Mouse (Mus musculus): ENCODE measurements around the gene Cd3g. TPM values are rescaled to one million over a fixed set of nuclear protein-coding genes. Genes with fewer than 3 reads are reported as not detected.

The Cd3g gene
- total RNA-seq (2017): 7.8 and 9.3 TPM in 2 replicates

DNA sequence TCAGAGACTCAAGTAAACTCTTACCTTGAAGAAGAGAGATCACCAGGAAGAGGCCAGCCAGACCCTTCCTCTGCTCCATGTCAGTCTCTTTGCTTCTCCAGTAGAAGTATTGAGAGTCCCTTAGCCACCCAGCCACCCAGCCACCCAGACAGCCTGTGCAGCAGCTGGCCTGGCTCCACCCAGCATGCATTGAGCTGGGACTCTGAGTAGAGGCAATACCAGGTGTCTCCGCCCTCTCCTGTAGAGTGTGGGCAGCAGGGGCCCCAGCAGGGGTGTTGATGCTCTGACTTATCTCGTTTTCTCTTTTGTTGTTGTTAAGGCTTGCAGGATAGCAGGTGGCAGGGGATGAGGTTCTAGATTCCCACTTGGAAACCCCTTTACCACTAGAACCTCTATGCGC is at the start of gene Cd3g:
TSS of gene Cd3g (minus strand) at position 190 of the 400 bp plus-strand sequence.
- ATAC-seq (replicated peaks in 1 of 2; ENCODE audit: insufficient read depth in 1 of 2, low FRiP score in 2 of 2, low TSS enrichment in 1 of 2, low read depth in 1 of 2, poor library complexity in 2 of 2, severe bottlenecking in 2 of 2): no peak

DNA sequence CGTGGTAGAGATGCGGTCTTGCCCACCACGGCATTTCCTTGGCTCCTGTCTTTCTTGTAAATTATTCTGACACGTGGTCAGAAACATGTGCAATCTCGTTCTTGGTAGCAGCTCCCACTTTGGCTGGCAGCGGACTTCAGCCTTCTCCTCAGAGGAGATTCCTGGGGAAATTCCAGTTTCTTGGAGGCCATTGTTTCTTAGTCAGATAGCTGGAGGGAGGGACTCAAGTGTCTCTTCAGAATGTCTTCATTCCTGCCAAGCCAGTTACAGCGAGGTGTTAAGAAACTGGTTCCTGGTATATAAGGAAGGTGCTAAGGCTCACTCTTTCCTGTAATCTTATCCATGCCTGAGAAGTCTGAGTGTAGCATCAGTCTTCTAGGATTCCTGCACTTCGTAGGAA is 47.1 kb upstream of the Cd3g start:
- ATAC-seq (replicated peaks in 1 of 2; ENCODE audit: insufficient read depth in 1 of 2, low FRiP score in 2 of 2, low TSS enrichment in 1 of 2, low read depth in 1 of 2, poor library complexity in 2 of 2, severe bottlenecking in 2 of 2): no peak

DNA sequence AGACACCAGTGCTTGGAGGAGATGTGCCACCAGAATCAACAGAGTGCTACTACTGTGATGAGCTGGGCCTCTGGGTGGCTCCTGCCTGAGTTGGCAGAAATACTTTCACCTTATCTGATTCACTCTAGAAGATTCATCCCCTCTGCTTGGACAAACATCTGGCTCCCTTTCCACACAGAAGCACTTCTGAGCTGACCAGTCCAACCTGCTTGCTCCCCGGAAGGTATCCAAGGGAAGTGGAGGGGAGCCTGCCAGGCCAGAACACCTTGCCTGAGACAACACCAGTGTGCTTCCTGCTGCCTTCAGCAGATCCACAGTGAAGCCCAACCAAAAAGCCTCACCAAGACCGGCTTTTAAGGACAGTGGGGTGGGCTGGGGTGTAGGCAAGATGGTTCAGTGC is 44.0 kb upstream of the Cd3g start:
- ATAC-seq (replicated peaks in 1 of 2; ENCODE audit: insufficient read depth in 1 of 2, low FRiP score in 2 of 2, low TSS enrichment in 1 of 2, low read depth in 1 of 2, poor library complexity in 2 of 2, severe bottlenecking in 2 of 2): no peak

DNA sequence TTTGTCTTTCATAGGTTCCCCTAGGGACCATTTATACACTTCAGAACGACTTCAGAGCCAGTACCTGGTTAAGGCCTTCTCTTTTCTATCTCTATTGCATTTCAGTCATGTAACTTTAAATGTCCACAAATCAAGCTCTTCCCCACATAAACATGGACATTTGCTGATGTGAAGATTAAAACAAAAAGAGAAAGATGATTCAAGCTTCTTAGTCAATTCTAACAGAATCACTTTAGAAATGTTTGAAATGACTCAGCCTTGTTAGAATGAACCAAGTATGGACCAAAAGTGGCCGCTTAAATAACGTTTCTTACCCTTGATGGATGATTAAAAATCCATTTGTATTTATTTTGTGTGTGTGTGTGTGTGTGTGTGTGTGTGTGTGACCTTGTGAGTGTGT is 43.4 kb upstream of the Cd3g start:
- no peak for ATAC-seq (replicated peaks in 1 of 2; ENCODE audit: insufficient read depth in 1 of 2, low FRiP score in 2 of 2, low TSS enrichment in 1 of 2, low read depth in 1 of 2, poor library complexity in 2 of 2, severe bottlenecking in 2 of 2)

DNA sequence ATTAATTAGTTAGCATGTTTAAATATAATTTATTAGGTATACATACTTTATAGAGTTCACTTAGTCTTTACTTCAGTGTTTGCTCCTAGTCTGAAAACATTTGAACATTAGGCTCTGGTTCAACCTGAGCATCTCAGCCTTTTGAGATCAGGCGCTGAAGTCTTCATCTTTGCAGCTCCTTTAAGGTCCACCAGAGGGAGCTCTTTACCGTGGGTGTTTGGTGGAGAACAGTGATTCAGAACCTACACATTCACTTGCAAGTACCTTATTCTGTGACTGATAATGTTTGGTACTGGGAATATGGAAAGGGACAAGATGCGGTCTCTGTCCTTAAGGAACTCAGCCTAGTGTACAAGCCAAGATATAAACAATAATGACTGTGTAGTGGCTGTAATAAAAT is 42.6 kb upstream of the Cd3g start:
- no peak for ATAC-seq (replicated peaks in 1 of 2; ENCODE audit: insufficient read depth in 1 of 2, low FRiP score in 2 of 2, low TSS enrichment in 1 of 2, low read depth in 1 of 2, poor library complexity in 2 of 2, severe bottlenecking in 2 of 2)

DNA sequence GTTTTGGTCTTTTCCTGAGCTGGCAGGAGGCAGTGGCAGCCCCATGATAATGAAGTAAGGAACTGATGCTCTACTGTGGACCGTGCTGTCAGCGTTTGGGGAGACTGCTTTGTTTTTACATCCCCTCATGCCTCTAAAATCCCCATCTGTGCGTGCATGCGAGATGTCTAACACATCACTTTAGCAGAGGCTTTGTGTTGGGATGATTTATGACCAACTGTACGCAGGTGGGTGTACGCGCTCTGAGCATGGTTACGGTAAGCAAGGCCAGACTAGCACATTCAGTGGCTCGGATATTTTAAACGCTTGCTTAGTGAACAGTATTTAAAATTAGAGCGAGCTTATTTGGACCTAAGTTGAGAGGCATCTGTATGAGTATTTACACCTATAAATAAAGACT is 37.8 kb upstream of the Cd3g start:
- ATAC-seq (replicated peaks in 1 of 2; ENCODE audit: insufficient read depth in 1 of 2, low FRiP score in 2 of 2, low TSS enrichment in 1 of 2, low read depth in 1 of 2, poor library complexity in 2 of 2, severe bottlenecking in 2 of 2): no peak

DNA sequence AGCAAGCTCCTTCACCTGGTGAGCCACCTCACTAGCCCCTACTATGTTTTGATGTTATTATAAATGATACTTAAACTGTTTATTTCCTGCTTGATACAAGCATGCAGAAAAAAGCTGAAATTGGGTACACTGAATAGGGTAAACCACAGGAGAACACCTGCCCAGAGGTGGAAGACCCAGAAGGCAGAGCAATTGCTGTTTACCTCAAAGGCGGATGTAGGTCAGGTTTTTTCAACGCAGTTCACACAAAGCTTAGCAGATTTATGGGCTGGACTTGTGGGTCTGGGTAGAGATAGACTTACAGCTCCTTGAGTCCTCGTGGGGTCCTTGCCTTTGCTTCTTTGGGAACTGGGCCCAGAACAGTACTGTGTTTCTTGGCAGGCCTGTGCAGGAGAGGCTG is 35.6 kb upstream of the Cd3g start:
- ATAC-seq (replicated peaks in 1 of 2; ENCODE audit: insufficient read depth in 1 of 2, low FRiP score in 2 of 2, low TSS enrichment in 1 of 2, low read depth in 1 of 2, poor library complexity in 2 of 2, severe bottlenecking in 2 of 2): no peak

DNA sequence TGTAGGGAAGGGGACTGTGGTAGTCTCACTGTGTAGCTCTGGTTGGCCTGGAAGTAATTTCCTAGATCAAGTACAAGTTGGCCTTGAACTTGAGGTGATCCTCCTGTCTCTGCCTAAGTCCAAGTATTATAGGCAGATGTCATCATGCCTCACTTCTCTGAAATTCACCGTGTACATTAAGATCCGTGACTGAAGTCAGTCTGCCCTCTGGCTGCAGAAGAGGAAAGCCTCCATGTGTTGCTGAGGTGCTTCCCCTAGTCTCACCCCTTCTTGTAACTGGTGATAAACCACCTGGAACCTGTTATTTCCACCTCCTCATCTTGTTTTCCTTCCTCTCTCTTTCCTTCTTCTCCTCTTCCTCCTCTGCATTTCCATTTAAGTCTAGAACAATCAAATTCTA is 34.6 kb upstream of the Cd3g start:
- ATAC-seq (replicated peaks in 1 of 2; ENCODE audit: insufficient read depth in 1 of 2, low FRiP score in 2 of 2, low TSS enrichment in 1 of 2, low read depth in 1 of 2, poor library complexity in 2 of 2, severe bottlenecking in 2 of 2): peak in 1 of 2 experiments; percentile 27; a peak in 1 of 4 replicates

DNA sequence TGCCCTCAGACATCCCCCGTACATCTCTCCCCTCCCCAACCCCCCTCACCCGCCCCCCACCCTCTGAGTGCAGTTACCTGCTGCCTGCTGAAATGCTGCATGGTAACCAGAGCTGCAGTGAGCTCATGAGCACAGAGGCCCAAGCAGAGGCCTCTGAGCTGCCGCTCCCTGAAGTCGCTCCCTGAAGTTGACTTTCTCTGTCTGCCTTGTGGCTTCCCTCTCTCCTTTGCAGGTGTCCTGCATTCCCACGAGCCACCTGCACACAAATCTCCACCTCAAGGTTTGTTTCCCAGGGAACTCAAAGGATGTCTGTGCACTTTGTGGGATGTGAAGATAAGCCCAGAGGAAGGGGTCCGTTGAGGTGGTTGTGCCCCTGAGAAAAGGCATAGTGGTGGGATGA is 31.1 kb upstream of the Cd3g start:
- ATAC-seq (replicated peaks in 1 of 2; ENCODE audit: insufficient read depth in 1 of 2, low FRiP score in 2 of 2, low TSS enrichment in 1 of 2, low read depth in 1 of 2, poor library complexity in 2 of 2, severe bottlenecking in 2 of 2): no peak

DNA sequence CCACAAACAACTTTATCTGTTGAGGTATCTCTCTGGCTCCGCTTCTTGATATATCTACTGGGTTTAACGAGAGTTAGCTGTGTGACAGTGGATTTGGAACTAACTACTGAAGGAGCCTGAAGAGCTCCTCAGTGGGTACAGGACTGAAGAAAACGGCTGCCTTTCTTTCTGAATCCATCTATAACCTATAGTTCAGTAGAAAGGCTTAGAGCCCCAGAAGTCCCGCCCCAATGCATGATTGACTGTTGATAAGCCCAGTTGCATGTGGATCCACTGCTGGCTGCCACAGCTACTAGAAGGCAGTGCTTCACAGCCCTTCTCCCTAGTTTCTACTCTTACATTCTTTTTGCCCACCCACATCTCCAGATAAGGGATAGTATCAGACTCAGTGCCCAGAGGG is 30.2 kb upstream of the Cd3g start:
- no peak for ATAC-seq (replicated peaks in 1 of 2; ENCODE audit: insufficient read depth in 1 of 2, low FRiP score in 2 of 2, low TSS enrichment in 1 of 2, low read depth in 1 of 2, poor library complexity in 2 of 2, severe bottlenecking in 2 of 2)

DNA sequence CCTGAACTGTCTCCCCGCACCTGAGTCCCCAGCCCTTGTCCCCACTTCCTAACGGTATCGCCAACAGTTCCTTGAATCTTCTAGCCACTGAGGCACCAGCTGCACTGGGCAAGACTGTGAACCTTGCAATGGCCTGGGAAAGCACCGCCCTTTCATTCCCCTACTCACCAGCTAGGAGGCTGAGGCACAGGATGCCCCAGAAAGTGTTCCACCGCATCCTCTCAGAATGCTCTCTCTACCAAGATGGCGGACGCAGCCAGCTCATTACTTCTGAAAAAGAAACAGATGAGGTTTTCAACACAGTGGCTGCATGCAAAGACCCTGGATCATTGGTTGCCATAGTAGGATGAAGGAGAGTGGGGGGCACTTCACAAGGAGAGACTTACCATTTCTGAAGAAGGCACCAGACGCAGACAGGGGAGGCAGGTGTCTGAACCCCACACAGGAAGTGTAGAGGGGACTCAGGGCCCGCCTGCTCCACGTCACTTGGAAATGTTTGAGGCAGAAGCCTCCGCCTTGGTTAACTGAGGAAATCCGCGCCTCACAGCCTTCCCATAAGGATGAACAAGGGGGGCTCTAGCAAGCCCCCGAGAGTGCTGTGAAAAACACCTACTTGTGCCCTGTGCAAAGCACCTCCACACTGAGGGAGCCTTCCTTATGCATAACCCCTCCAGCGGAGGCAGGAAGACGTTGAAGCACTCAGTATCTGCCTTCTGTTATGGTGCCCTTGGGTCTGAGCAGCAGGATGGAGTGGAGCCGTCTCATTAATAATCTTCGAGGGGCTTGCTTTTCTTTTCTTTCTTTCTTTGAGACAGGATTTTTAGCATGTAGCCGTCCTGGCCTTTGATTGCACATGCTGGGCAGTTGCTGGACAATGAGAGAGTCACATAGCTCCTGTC is 29.2 kb upstream of the Cd3g start, which contains the start of gene Cd3e:
TSS of gene Cd3e (minus strand) at position 448 of the 899 bp plus-strand sequence.
- ATAC-seq (replicated peaks in 1 of 2; ENCODE audit: insufficient read depth in 1 of 2, low FRiP score in 2 of 2, low TSS enrichment in 1 of 2, low read depth in 1 of 2, poor library complexity in 2 of 2, severe bottlenecking in 2 of 2): no peak

DNA sequence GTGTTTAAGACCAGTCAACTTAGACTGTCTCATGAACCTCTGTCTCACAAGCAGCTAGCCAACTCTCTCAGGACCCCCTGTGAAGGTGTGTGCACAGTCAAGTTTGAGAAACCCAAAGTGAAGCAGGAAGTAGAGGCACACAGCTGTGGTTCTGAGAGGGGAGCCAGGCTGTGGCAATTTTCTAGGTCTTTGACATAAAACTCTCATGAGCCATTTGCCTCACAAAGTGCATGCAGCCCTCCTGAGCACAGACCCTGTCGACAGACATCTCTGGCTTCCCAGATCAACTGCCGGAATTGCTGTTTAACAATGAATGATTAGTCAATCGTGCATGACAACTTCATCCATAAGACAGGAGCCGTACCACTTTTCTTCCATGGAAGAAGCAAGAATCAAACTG is 28.1 kb upstream of the Cd3g start:
- ATAC-seq (replicated peaks in 1 of 2; ENCODE audit: insufficient read depth in 1 of 2, low FRiP score in 2 of 2, low TSS enrichment in 1 of 2, low read depth in 1 of 2, poor library complexity in 2 of 2, severe bottlenecking in 2 of 2): no peak

DNA sequence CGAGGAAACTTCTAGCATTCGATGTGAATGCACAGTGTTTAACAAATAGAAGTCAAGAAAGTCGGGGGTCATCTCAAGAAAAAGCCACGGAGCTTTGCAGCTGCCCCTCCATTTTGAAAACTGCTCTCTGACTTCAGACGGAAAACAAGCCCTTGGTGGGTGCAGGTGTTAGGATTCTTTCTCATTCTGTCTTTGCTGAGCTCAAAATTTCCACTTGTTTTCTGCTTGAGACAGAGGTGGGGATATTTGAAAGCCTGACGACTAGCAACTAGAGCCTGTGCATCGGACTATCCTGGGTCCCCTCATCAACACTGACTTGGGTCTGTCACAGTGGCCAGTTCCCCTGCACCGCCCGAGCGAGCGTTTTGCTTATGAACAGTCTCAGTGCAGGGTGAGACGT is 27.2 kb upstream of the Cd3g start:
- ATAC-seq (replicated peaks in 1 of 2; ENCODE audit: insufficient read depth in 1 of 2, low FRiP score in 2 of 2, low TSS enrichment in 1 of 2, low read depth in 1 of 2, poor library complexity in 2 of 2, severe bottlenecking in 2 of 2): no peak

DNA sequence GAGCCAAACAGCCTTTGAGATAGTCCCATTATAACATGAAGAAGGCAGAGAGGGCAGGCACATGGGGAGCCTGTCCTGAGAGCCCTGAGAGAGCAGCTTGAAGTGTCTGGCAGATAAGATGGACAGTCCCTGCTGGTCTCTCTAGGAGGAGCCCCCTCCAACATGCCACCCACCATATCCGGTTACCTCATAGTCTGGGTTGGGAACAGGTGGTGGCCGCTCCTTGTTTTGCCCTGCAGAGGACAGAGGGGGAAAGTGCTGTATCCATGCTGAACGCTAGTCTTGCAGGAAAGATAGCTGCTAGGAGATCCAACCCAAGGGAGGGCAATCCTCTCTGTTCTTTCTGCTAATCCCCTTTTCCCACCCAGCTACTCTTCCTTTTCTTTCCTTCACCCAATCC is 20.0 kb upstream of the Cd3g start:
- no peak for ATAC-seq (replicated peaks in 1 of 2; ENCODE audit: insufficient read depth in 1 of 2, low FRiP score in 2 of 2, low TSS enrichment in 1 of 2, low read depth in 1 of 2, poor library complexity in 2 of 2, severe bottlenecking in 2 of 2)

DNA sequence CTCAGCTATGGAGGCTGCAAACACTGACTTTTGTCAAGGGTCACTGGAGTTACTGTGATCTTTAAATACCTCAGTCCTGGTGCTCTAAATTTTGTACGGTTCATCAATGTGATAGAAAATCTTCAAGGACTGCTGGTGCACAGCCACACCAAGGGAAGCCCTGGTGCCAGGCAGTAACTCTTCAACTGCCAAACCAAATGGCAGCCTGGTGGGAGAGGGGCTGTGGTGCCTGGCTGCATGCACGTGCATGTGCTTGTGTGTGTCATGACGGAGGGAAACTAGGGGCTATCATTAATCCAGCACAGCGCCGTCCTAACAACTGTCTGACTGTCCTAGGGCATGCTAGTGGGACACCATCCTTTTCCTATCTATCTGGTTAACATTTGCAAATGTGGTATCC is 19.5 kb upstream of the Cd3g start:
- no peak for ATAC-seq (replicated peaks in 1 of 2; ENCODE audit: insufficient read depth in 1 of 2, low FRiP score in 2 of 2, low TSS enrichment in 1 of 2, low read depth in 1 of 2, poor library complexity in 2 of 2, severe bottlenecking in 2 of 2)

DNA sequence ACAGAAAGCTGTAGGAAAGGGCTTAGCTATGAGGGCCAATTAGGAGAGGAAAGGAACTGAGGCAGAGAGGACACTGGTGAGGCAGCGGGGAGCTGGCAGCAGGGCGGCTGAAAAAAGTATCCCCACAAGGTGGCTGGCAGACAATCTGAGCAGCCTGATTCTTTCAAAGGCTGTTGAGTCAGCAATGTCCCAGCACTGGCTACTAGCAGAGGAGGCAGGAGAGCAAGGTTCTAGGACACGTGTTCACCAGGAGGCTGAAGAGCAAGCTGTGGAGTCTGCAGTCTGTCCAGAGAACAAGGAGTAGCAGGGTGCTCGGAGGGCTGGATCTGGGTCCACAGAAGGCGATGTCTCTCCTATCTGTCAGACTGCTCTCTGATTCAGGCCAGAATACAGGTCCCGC is 18.9 kb upstream of the Cd3g start:
- ATAC-seq (replicated peaks in 1 of 2; ENCODE audit: insufficient read depth in 1 of 2, low FRiP score in 2 of 2, low TSS enrichment in 1 of 2, low read depth in 1 of 2, poor library complexity in 2 of 2, severe bottlenecking in 2 of 2): no peak; a peak in 1 of 4 replicates

DNA sequence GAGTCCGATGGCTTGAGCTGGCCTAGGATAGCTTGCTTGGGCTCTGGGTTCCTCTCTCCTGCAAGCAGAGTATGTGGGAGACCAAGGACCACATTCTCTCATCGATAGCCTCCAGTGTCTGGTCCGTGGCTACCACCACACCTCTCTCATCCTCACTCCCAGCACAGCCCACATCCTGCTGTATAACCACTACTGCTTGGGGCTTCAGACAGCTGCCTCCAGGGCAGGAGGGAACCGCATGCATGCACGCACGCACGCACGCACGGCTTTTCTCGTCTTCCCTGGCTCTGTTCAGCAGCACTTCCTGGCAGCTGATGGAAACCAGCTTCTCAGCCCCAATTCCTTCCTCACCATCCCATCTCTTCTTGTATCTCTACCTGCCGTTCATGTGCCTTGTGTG is 17.9 kb upstream of the Cd3g start:
- ATAC-seq (replicated peaks in 1 of 2; ENCODE audit: insufficient read depth in 1 of 2, low FRiP score in 2 of 2, low TSS enrichment in 1 of 2, low read depth in 1 of 2, poor library complexity in 2 of 2, severe bottlenecking in 2 of 2): peak in 1 of 2 experiments; percentile 32; a peak in 1 of 4 replicates

DNA sequence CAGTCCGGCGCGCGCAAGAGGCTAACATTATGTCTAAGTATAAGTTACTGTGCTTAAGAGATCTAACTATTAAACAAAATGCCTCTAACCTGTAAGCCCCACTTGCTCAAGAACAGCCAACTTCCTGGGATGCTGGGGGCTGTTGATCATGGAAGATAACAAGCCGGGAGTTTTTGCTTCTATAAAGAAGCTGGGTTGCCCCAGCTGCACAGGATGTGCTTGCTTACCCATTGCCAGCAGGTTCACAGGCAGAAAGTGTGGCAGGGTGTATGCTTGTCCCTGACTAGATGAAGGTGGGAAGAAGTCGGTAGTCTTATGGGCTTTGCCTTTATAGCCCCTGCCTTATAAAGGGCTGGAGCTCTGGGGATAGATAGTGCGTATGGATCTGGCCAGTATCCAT is 16.4 kb upstream of the Cd3g start:
- ATAC-seq (replicated peaks in 1 of 2; ENCODE audit: insufficient read depth in 1 of 2, low FRiP score in 2 of 2, low TSS enrichment in 1 of 2, low read depth in 1 of 2, poor library complexity in 2 of 2, severe bottlenecking in 2 of 2): no peak

DNA sequence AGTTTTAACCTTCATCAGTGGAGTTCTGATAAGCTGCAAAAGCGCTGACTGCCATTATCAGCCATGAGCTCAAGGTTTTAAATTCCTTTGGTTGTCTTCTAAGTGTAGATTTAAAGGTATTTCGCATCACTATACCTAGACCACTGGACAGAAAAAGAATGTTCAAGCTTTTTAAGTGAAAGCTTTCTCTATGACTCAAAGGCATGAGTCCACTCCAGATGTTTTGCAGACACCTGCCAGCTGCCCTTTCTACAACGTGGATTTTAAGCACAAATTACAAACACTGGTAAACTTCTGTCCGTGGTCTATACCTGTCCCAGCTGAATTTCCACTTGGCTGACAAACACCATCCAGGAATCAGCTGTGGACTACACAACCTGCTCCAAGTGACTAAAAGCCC is 14.7 kb upstream of the Cd3g start:
- no peak for ATAC-seq (replicated peaks in 1 of 2; ENCODE audit: insufficient read depth in 1 of 2, low FRiP score in 2 of 2, low TSS enrichment in 1 of 2, low read depth in 1 of 2, poor library complexity in 2 of 2, severe bottlenecking in 2 of 2)
